Mouse (Mus musculus): ENCODE results near the gene Celf5.

Celf5 gene

GRCm38 (mm10) chr10:81482533-81482889 lies at the start of gene Celf5:
Gene Celf5, minus strand, starts transcription at chr10:81482709.
- DNase-seq = peak; percentile 39 to 52

- DNase-seq = peak; percentile 80 to 86
Observed at GRCm38 (mm10) chr10:81526779-81527178, 44.3 kb upstream of the Celf5 start.

GRCm38 (mm10) chr10:81525017-81525694 lies 42.6 kb upstream of the Celf5 start:
- peak; percentile 47 to 73 for DNase-seq

GRCm38 (mm10) chr10:81524051-81524605 lies 41.6 kb upstream of the Celf5 start, which contains the start of gene Gna15:
Gene Gna15, minus strand, starts transcription at chr10:81524225.
- peak; percentile 49 to 64 for DNase-seq

- DNase-seq = peak; percentile 23 to 25
Observed at GRCm38 (mm10) chr10:81523570-81523969, 41.1 kb upstream of the Celf5 start.

- DNase-seq = no peak
Observed at GRCm38 (mm10) chr10:81523142-81523541, 40.6 kb upstream of the Celf5 start.

GRCm38 (mm10) chr10:81519978-81520365 lies 37.5 kb upstream of the Celf5 start:
- no peak for DNase-seq

GRCm38 (mm10) chr10:81519227-81519977 lies 36.9 kb upstream of the Celf5 start:
- peak in 1 of 2 experiments; percentile 55 for DNase-seq

- DNase-seq = peak; percentile 61 to 74
Observed at GRCm38 (mm10) chr10:81518546-81518945, 36.0 kb upstream of the Celf5 start.

- DNase-seq = peak in 1 of 2 experiments; percentile 34
Observed at GRCm38 (mm10) chr10:81517227-81517626, 34.7 kb upstream of the Celf5 start.

GRCm38 (mm10) chr10:81513798-81514197 lies 31.3 kb upstream of the Celf5 start:
- no peak for DNase-seq

GRCm38 (mm10) chr10:81510246-81510810 lies 27.8 kb upstream of the Celf5 start:
- DNase-seq = peak; percentile 38 to 60

GRCm38 (mm10) chr10:81507691-81508489 lies 25.4 kb upstream of the Celf5 start:
- DNase-seq = no peak

- DNase-seq = no peak
Observed at GRCm38 (mm10) chr10:81507095-81507494, 24.6 kb upstream of the Celf5 start.

- DNase-seq = peak; percentile 47 to 51
Observed at GRCm38 (mm10) chr10:81505016-81505664, 22.6 kb upstream of the Celf5 start.

- DNase-seq = peak; percentile 85 to 90
Observed at GRCm38 (mm10) chr10:81502658-81503057, 20.1 kb upstream of the Celf5 start.

- DNase-seq = no peak
Observed at GRCm38 (mm10) chr10:81501863-81502262, 19.4 kb upstream of the Celf5 start.

GRCm38 (mm10) chr10:81500032-81500431 lies 17.5 kb upstream of the Celf5 start, which contains the start of gene S1pr4:
Gene S1pr4, minus strand, starts transcription at chr10:81500132.
- no peak for DNase-seq

- DNase-seq = peak; percentile 81 to 84
Observed at GRCm38 (mm10) chr10:81499250-81499901, 16.9 kb upstream of the Celf5 start.

- DNase-seq = no peak
Observed at GRCm38 (mm10) chr10:81498316-81499249, 16.1 kb upstream of the Celf5 start.
